Mouse (Mus musculus): ENCODE measurements around the gene Kcnk10.

Kcnk10 gene

GRCm38 (mm10) chr12:98519866-98520567 is 58.1 kb downstream of the Kcnk10 start:
- DNase-seq, result no peak

DNA sequence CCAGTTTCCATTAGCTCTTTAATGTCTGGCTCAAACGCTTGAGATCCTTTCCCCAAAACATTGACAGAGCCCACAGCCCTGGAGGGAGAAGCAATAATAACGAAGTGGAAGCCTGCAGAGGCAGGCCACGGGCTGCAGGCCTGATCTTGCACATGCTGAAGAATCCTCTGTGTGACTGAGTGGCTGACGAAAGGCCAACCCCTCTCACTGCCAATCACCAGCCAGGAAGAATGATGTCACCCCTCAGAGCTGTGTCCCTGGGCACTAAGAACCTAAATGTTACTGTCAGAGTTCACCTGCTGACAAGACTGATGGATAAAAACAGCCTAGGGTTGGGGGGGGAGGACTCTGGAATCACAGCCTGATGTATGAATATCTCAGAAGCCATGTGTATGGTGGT is 72.5 kb downstream of the Kcnk10 start:
- DNase-seq, result no peak

GRCm38 (mm10) chr12:98501528-98502280 is 76.4 kb downstream of the Kcnk10 start:
- no peak for DNase-seq

- no peak for DNase-seq
These were observed 77.1 kb downstream of the Kcnk10 start for GRCm38 (mm10) chr12:98501045-98501444.

DNA sequence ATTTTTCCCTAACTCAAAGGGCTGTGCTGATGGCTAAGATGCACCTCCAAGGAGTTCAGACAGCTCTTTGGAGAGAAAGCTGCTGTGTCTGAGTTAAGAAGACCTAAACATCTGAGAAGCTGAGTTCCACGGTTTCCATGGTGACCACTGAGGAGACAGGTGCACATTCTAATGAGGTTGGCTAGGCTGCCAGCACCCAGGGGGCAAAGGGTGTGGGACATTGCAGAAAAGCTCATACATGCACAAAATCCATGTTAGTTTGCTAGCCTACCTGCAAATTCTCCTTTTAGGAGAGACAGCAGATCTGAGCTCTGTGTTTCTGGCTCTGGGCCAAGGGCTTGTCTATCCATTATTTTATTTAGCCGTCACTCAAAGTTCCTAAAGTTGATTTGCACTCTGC is 96.7 kb downstream of the Kcnk10 start:
- peak in 1 of 2 experiments; percentile 3 for DNase-seq

DNA sequence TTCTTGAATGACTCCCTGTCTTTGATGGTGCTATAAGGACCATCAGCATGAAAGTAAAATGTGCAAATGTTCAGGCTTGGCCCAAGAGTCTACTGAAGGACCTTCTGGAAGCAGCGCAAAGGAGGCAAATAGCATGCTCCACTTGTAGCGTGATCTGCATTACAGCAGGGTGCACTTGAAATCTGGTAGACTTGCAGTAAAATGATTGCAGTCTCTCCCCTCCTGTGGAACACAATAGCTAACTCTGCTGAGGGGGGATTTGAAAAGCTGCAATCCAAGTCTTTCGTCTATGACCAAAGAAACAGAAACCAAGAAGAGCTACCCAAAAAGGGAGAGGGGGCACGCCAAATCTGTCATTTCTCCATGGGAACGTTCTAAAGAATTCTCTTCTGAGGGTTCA is 97.1 kb downstream of the Kcnk10 start:
- no peak for DNase-seq

DNA sequence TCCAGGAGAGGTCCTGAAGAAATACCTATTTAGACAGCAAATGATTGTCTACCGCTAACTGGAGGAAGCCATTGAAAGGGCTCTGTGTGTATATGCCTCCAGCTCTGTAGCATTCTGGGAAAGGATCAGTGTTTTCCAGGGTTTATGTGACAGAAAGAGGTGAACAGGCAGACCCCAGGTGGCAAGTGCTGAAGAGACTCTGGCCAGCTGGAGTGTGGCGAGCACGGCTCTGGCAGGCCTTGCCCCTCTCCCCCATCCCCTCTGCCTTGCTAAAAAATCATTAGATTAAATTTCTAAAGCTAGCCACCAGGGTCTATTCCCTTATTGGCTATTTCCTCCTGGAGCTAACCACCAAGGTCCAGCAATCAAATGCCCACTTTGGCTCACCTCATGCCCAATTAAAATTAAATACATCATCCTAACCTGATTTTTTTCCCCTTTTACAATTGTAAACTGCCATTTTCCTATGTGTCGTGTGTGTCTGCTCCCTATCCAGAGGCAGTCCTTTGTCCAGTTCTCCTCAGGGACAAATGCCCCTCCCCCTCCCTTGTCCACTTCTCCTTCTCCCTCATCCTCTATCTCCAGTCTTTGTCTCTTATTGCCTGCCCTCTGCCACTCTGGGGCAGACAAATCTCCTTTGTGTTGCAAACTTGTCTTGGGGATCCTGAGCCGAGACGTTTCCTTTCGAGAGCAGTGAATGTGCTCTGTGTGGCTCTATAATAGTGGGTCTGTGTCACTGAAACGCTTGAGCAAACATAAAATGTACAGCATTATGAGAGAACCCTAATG is 100.2 kb downstream of the Kcnk10 start:
- DNase-seq, result no peak

GRCm38 (mm10) chr12:98471232-98471631 is 106.9 kb downstream of the Kcnk10 start:
- DNase-seq, result no peak

DNA sequence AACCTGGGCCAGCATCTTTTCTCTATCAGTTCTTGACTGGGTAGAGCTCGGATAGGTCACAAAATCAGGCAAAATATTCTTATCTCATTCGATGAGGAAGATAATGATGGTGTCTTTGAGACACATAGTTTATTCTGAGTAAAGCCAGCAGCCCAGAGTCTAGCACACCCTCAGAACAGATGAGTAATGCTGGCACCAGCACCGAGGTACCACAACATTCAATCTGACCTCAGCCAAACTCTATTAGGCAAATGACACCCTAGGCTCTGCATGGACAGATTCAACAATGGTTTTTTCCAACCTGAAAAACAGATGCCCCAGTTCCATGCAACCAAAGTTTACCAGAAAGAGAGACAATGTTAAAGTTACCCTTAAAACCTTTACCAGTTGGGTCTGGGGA is 108.0 kb downstream of the Kcnk10 start:
- DNase-seq, result no peak

DNA sequence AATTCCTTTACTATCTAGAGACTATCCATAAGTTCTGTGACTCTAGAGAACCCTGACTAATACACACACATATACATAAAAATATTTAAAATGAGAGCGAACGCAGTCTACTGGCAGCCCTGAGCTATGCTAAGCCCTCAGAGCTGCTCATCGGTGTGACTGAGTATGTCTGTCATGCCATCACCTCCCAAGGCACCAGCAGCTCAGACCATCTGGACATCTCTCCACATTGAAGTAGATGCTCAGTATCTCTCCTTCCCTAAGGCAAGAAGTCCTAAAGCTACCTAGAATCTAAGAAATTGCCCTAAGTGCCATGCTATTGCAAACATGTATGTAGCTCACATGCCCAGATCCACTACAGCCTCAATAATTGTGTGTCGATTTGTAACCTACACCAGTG is 110.3 kb downstream of the Kcnk10 start:
- DNase-seq, result no peak

DNA sequence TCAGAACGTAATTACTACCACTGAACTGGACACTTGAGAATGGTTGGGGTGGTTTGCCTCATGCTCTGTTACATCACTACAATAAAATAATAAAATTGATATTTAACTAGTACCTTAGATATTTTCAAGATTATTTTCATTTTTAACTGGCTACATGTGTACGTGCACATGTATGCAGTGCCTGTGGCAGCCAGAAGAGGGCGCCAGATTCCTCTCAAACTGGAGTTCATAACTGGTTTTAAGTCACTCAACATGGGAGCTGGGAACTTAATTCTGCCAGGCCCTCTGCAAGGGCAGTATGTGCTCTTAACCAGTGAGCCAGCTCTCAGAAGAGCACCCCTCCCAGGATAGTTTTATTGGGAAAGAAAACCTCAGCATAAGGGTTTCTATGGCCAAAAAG is 118.2 kb downstream of the Kcnk10 start:
- peak in 1 of 2 experiments; percentile 58 for DNase-seq

DNA sequence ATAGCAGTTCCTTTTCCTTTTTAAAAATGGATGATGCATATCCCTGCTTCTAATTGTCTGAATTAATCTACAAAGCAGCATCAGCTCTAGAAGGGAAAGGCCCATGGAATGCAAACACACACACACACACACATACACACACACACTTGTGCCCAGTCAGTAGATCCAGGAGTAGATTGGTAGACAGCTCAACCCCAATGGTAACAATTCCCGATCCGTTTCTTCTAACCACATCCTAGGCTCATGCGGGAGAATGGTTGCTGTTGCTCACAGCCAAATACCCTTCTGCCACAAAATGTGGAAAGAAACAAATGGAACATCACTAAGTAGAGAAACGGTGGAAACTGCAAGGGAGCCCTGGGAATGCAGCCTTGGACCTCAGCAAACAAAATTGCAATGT is 119.2 kb downstream of the Kcnk10 start:
- no peak for DNase-seq

DNA sequence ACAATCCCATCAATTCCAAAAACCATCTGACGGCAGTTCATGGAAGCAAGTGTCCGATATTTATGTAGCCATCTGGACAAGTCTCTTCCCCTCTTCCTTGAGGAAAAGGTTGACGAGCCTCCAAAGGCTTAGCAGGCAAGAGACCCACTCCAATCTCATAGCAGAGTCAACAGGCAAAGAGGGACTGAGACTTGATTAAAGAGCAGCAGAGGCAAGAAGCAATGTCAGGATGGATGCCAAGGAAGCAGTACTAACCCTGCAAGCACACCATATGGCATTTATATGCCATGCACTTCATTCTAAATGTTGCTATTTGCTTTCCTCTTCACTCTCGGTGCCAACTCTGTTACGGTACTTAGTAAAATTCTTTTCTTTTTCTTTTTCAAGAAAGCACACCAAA is 119.6 kb downstream of the Kcnk10 start:
- DNase-seq, result no peak

DNA sequence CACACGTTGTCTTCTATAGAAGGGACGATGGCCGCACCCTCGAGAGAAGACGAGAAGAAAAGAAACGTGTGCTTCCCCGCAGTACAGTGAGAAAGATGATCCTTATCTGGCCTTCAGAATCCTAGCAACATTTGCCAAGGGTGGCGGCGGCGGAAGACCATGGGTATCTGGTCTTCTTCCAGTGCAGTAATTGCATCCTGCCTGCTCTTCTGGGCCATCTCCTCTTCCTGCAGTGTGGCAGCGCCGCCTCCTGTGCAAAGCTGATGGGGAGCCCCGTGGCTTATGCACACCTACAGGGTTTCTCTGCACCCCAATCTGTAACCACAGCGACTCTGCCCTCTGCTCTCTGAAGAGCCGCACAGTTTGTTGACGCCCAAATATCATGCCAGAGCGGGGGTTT is 124.9 kb downstream of the Kcnk10 start:
- no peak for DNase-seq

- DNase-seq, result no peak
These were observed 125.5 kb downstream of the Kcnk10 start for GRCm38 (mm10) chr12:98452646-98453045.

- no peak for DNase-seq
These were observed 132.5 kb downstream of the Kcnk10 start for GRCm38 (mm10) chr12:98445637-98446036.

- DNase-seq, result no peak
These were observed 133.2 kb downstream of the Kcnk10 start for GRCm38 (mm10) chr12:98444860-98445259.

GRCm38 (mm10) chr12:98443754-98444153 is 134.4 kb downstream of the Kcnk10 start:
- no peak for DNase-seq

- DNase-seq, result peak in 1 of 2 experiments; percentile 12
These were observed 140.0 kb downstream of the Kcnk10 start for GRCm38 (mm10) chr12:98438080-98438479.

DNA sequence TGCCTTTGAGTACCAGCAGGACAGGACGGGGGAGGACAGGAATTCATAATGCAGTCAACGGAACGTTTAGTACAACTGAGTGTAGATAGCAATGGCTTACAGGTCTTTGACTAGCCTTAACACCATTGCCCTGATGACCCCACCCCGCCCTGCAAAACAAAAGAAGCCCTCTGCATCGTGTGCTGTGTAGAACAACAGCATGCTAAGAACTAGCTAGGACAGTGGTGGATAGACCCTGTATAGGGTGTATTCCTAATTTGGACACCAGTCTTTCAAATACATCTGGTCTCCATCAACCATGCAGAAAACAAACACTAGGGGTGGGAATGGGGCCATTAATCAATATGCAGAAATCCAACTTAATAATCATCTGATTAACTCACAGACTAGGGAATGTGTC is 147.4 kb downstream of the Kcnk10 start:
- DNase-seq, result no peak

- DNase-seq, result no peak
These were observed 156.8 kb downstream of the Kcnk10 start for GRCm38 (mm10) chr12:98421340-98421739.

- DNase-seq, result no peak
These were observed 158.3 kb downstream of the Kcnk10 start for GRCm38 (mm10) chr12:98419849-98420248.

DNA sequence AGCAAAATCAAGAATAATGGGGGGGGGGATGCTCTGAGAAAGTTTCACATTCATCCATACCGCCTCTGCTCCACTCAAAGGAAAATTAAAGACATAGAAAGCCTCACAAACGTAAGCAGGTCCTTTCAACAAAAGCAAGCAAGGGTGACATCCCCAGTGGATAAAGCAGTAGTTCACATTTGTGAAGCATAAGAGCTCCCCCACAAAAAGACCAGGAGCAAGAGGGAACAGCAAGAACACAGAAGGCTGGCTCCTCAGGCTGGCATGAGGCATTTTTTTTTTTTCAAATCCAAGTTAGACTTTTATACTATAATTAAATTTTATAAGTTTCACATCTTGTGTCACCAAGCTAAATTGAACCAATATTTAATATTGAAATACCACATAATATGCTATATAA is 168.5 kb downstream of the Kcnk10 start:
- DNase-seq, result no peak

DNA sequence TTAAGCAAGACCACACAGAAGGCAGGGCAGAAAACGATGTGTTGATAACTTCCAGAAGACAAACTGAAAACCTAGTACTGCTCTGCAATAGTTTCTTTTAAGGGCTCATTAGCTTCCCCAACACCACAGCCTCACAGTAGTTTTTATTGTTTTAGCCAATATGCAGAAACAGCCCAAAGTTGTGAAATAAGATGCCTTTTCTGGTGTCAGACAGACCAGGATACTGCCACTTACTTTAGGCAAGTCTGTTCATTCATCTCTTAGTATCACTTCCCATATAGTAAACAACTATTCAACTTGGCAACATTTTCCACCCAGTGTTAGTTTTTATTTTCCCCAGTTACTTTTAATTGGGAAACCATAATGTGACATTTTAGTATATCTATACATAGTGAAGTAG is 171.5 kb downstream of the Kcnk10 start:
- DNase-seq, result no peak

Data from kidney, postnatal 36 days (tissue).